Comparison of ENCODE assay signal across 17 mouse cellular contexts in the genomic region with DNA sequence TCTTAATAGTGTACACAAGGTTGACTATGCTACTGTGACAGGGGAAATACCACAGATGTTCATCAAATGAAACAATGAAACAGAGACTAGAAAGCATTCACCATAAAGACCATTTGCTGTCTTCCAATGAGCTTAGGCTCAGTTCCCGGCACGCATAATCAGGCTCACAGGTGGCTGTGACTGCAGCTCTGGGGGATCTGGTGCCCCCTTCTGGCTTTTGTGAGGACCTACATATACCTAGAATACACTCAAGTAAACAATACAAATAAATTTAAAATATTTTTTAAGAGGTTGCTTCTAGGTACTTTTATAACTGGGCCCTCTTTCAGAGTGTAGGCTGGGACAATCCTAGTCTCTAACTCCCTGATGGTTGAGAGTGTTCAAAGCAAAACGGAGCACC.
DNase-seq lines count a peak whose midpoint lies in the region; ATAC-seq and TF ChIP-seq lines count a peak whose summit lies in the region.
"Had no signal": no experiment of that assay in that cellular context is flagged by ENCODE, and none has a peak within 500 bp of the region (broad histone marks: within the 10 kb centered on the region; RNA-seq: fewer than 3 reads in every experiment).

No protein-coding gene starts in this region.

- peak; percentile 30 for TF ChIP-seq CTCF in liver, adult 2 months (IDR thresholded peaks at IDR 0.05; ENCODE audit: low read depth, low read length)

- 93% methylated on average over 3 of the region's 3 CpGs for WGBS in liver, adult 2 months
- 67% methylated on average over 3 of the region's 3 CpGs for WGBS in liver, embryonic 12.5 days (ENCODE audit: insufficient replicate concordance)

- no peak overlapping the region for H3K9ac ChIP-seq in liver, adult 2 months (ENCODE audit: low read depth, low read length)
- no peak overlapping the region for H3K9ac ChIP-seq in liver, embryonic 12.5 days
- H3K9ac ChIP-seq in ES-E14 (ENCODE audit: insufficient read depth, low read depth, low read length, poor library complexity, severe bottlenecking), result no peak overlapping the region

- H3K4me2 ChIP-seq in liver, embryonic 12.5 days, result no peak overlapping the region

- peak; percentile 43 for DNase-seq in CD4-positive, CD25-positive, alpha-beta regulatory T cell, adult 2 months (ENCODE audit: low read depth, low spot score)
- DNase-seq in liver, adult 2 months (ENCODE audit: extremely low read depth, low read depth, low spot score), result no peak
- DNase-seq in ES-E14 (ENCODE audit: low read depth, low spot score), result peak; percentile 52
- no peak for DNase-seq in embryo, embryonic 10 days (ENCODE audit: low spot score)
- DNase-seq in testis, postnatal 14 days (ENCODE audit: low spot score), result no peak
- DNase-seq: adrenal gland, postnatal 25 days; cerebellum, adult 11-12 months; embryo, embryonic 11 days; heart, postnatal 4 days; kidney, adult 11 months; right cerebral cortex, postnatal 14 days had no signal

- H3K4me1 ChIP-seq in liver, adult 2 months (ENCODE audit: control insufficient read depth, insufficient read depth, low read length), result no peaks in the 10 kb centered on the region
- H3K4me1 ChIP-seq in liver, embryonic 12.5 days, result no peaks in the 10 kb centered on the region
- no peaks in the 10 kb centered on the region for H3K4me1 ChIP-seq in ES-E14 (ENCODE audit: control insufficient read depth in 2 of 2, insufficient read depth in 2 of 2, low read length in 2 of 2, poor library complexity in 1 of 2)

- TF ChIP-seq POLR2A in liver, adult 2 months (IDR thresholded peaks at IDR 0.05; ENCODE audit: extremely low read depth, insufficient read depth, low read length), result no peak

- no peaks in the 10 kb centered on the region for H3K36me3 ChIP-seq in liver, adult 2 months (ENCODE audit: control insufficient read depth, insufficient read depth, low read length)
- H3K36me3 ChIP-seq in liver, embryonic 12.5 days, result no peaks in the 10 kb centered on the region
- H3K36me3 ChIP-seq in ES-E14 (ENCODE audit: control insufficient read depth, insufficient read depth, low read length, poor library complexity, severe bottlenecking), result no peaks in the 10 kb centered on the region
- H3K36me3 ChIP-seq: heart, embryonic 10.5 days had no signal

- no peaks in the 10 kb centered on the region for H3K27me3 ChIP-seq in liver, adult 2 months (ENCODE audit: control insufficient read depth, insufficient read depth, low read length)
- H3K27me3 ChIP-seq in liver, embryonic 12.5 days (replicated peaks), result no peaks in the 10 kb centered on the region

- H3K4me3 ChIP-seq in liver, adult 2 months (ENCODE audit: insufficient read depth, low read depth, low read length), result no peak overlapping the region
- no peak overlapping the region for H3K4me3 ChIP-seq in liver, embryonic 12.5 days
- H3K4me3 ChIP-seq in ES-E14 (ENCODE audit: insufficient read depth in 1 of 2, low read depth in 1 of 2, low read length in 2 of 2, poor library complexity in 1 of 2, severe bottlenecking in 1 of 2), result no peak overlapping the region
- H3K4me3 ChIP-seq: erythroblast, embryonic 14.5 days; heart, embryonic 10.5 days; megakaryocyte, embryonic 14.5 days had no signal

- in situ Hi-C loops in ES-E14 (cut with MboI; ENCODE audit: low sequenced_read_pairs in 2 of 2, unreplicated experiment in 2 of 2), result loop anchor here in 1 of 2 experiments (10.0 to 25.0 kb wide), 2 partner anchors 159 to 967 kb away; no protein-coding TSS in a partner anchor

- no peaks in the 10 kb centered on the region for H3K79me2 ChIP-seq in liver, adult 2 months (ENCODE audit: control insufficient read depth, insufficient read depth, low read length)

- H3K9me3 ChIP-seq in liver, embryonic 12.5 days (replicated peaks), result no peaks in the 10 kb centered on the region
- H3K9me3 ChIP-seq in ES-E14 (ENCODE audit: control insufficient read depth, insufficient read depth, low read depth, low read length), result no peaks in the 10 kb centered on the region
- H3K9me3 ChIP-seq: heart, embryonic 10.5 days had no signal

- no peak for ATAC-seq in CD4-positive, CD25-positive, alpha-beta regulatory T cell, adult 4 months
- ATAC-seq in liver, embryonic 12.5 days, result no peak
- 0 out of 2 replicates have a peak, but pooled peaks have one; percentile 39 for ATAC-seq in megakaryocyte progenitor cell, adult 5-6 weeks (replicated peaks; ENCODE audit: poor library complexity)

- no peak overlapping the region for H3K27ac ChIP-seq in liver, adult 2 months (replicated peaks; ENCODE audit: insufficient read depth, low read depth, low read length)
- no peak overlapping the region for H3K27ac ChIP-seq in liver, embryonic 12.5 days
- H3K27ac ChIP-seq in ES-E14 (ENCODE audit: insufficient read depth, low read depth, low read length, poor library complexity, severe bottlenecking), result no peak overlapping the region
- H3K27ac ChIP-seq: heart, embryonic 10.5 days had no signal

TF ChIP-seq in ES-E14, 5 proteins besides CTCF, POLR2A, EP300 and RAD21:
- TF ChIP-seq HCFC1 (IDR thresholded peaks at IDR 0.05; ENCODE audit: borderline replicate concordance, insufficient read depth, low read length), result no peak
- peak; percentile 50; the same call in 1 of the 2 replicates for TF ChIP-seq ZC3H11A (IDR thresholded peaks at IDR 0.05; ENCODE audit: borderline replicate concordance, low read depth, low read length)

Comparison
In these comparisons a context has a peak if more than half of its experiments do, and no peak if none do; other contexts are left out.
1. DNase-seq: peak in CD4-positive, CD25-positive, alpha-beta regulatory T cell, adult 2 months (single experiment) and ES-E14 (single experiment); none in liver, adult 2 months (single experiment), embryo, embryonic 10 days (single experiment) and testis, postnatal 14 days (single experiment).